Mouse (Mus musculus): ENCODE measurements around the gene Ptdss2. TPM values are rescaled to one million over a fixed set of nuclear protein-coding genes. Genes with fewer than 3 reads are reported as not detected.

Ptdss2 gene
- polyA plus RNA-seq, 1 experiment: 71.5 TPM

DNA sequence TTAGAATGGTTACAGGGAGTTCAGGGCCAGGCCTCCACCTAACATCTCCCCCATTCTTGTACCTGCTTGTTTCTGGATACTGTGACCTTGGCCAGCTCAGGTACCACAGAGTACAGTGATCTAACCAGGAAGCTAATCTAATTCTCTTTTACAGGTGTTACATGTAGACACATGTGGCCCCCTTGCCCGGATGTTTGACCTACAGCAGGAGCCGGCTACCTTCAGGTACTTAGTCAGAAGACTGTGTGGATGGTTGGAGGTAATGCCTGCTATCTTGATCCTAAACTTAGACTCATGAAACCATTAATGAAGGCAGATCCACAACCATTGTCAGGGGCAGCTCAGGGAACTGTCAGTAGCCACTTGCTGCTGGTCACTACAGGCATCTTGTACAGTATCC, 73.6 kb downstream of the Ptdss2 start:
- peaks cover 2% of the 10 kb centered on the region; the same call in 1 of the 2 replicates for H3K36me3 ChIP-seq (ENCODE audit: control insufficient read depth, insufficient read depth, low read length)
- no peak overlapping the region for H3K27ac ChIP-seq (ENCODE audit: insufficient read depth, low read depth, low read length)
- no peaks in the 10 kb centered on the region for H3K27me3 ChIP-seq (replicated peaks; ENCODE audit: control insufficient read depth, insufficient read depth, low read length)
- DNase-seq: no peak
- 93% methylated on average over 2 of the region's 2 CpGs for WGBS
- TF ChIP-seq CTCF (conservative IDR thresholded peaks at IDR 0.05; ENCODE audit: insufficient read depth, insufficient read length, low read depth, low read length): no peak
- no peak for TF ChIP-seq POLR2A (IDR thresholded peaks at IDR 0.05; ENCODE audit: low read depth, low read length)
- H3K4me1 ChIP-seq (ENCODE audit: control insufficient read depth, insufficient read depth, low read length): peaks cover 8% of the 10 kb centered on the region; the same call in 1 of the 2 replicates
- H3K4me3 ChIP-seq (ENCODE audit: insufficient read depth, low read depth, low read length): no peak overlapping the region

DNA sequence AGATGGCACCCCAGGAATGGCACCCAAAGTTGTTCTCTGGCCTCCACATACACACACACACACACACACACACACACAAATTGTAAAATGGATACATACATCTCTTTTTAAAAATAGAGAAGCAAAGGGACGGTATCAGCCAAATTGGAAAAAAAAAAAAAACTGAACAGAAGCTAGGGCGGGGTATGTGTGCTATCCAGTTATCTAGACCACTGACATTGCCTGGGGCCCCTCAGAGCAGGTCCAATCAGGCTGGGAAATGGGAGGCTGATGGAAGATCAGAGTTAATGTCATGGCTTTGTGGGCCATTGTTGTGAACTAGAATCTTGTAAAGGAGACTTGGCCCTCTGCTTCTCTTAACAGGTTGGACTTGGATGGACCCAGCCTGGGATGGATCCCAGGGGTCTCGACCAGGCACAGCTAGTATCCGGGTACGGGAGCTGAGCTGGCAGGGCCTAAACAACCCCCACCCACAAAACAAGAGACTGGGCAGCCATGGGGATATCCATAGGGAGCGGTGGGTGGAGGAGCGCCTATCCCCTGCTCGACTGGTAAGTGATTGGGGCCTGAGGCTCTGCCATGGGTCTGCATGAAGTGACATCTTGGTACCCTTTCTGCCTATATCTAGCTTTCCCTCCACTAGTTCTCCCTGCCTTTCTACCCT, 74.6 kb downstream of the Ptdss2 start:
- 98% methylated on average over 8 of the region's 8 CpGs for WGBS
- TF ChIP-seq CTCF (conservative IDR thresholded peaks at IDR 0.05; ENCODE audit: insufficient read depth, insufficient read length, low read depth, low read length) (no peak), POLR2A (IDR thresholded peaks at IDR 0.05; ENCODE audit: low read depth, low read length) (no peak)
- peaks cover 2% of the 10 kb centered on the region; the same call in 1 of the 2 replicates for H3K36me3 ChIP-seq (ENCODE audit: control insufficient read depth, insufficient read depth, low read length)

DNA sequence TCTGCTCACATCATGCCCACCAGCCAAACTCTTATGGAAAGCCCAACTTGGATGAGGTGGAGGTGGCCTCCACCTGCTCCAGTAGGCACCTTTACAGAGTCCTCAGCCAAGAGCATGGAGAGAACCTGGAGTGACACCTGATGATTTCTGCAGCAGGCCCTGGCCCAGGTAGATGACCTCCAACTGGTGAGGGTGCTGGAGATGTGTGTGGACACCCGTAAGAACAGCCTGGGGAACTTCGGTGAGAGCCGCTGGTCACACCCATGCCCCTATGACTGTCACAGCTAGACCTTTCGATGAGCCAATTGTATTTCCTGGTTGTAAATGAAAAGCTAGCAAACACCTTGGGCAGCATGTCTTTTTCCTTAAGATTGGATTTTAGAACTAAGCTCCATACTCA, 75.9 kb downstream of the Ptdss2 start:
- no peak for DNase-seq
- Histone ChIP-seq H3K4me1 (ENCODE audit: control insufficient read depth, insufficient read depth, low read length) (peaks cover 3% of the 10 kb centered on the region; the same call in 1 of the 2 replicates), H3K36me3 (ENCODE audit: control insufficient read depth, insufficient read depth, low read length) (no peaks in the 10 kb centered on the region), H3K4me3 (ENCODE audit: insufficient read depth, low read depth, low read length) (no peak overlapping the region), H3K27me3 (replicated peaks; ENCODE audit: control insufficient read depth, insufficient read depth, low read length) (no peaks in the 10 kb centered on the region), H3K27ac (ENCODE audit: insufficient read depth, low read depth, low read length) (no peak overlapping the region)
- WGBS: 94% methylated on average over 4 of the region's 4 CpGs
- TF ChIP-seq POLR2A (IDR thresholded peaks at IDR 0.05; ENCODE audit: low read depth, low read length) (no peak), CTCF (conservative IDR thresholded peaks at IDR 0.05; ENCODE audit: insufficient read depth, insufficient read length, low read depth, low read length) (no peak)

More for the DNA sequence above, 74.6 kb downstream of the Ptdss2 start:
- Histone ChIP-seq H3K4me3 (ENCODE audit: insufficient read depth, low read depth, low read length) (no peak overlapping the region), H3K27ac (ENCODE audit: insufficient read depth, low read depth, low read length) (no peak overlapping the region), H3K27me3 (replicated peaks; ENCODE audit: control insufficient read depth, insufficient read depth, low read length) (no peaks in the 10 kb centered on the region), H3K4me1 (ENCODE audit: control insufficient read depth, insufficient read depth, low read length) (peaks cover 8% of the 10 kb centered on the region; the same call in 1 of the 2 replicates)
- DNase-seq: no peak

DNA sequence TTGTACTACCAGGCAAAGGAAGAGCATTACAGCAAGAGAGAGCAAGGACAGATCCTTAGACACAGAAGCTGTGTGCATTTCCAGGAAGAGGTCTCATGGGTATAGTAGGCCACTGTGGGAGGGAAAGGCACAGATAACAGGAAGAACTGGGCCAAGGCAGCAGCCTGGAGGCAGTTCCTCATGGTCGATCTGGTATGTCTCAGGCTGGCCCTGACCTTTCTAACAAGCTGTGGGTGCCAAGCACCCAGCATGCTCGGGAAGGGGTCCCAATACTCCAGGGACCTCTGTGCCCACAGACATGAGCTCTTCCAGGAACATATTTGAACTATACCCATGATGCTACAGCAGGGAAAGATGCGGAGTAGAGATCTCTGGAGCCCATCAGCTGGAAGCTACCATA, 82.4 kb downstream of the Ptdss2 start:
- DNase-seq: no peak
- Histone ChIP-seq H3K36me3 (ENCODE audit: control insufficient read depth, insufficient read depth, low read length) (no peaks in the 10 kb centered on the region), H3K4me1 (ENCODE audit: control insufficient read depth, insufficient read depth, low read length) (no peaks in the 10 kb centered on the region), H3K27ac (ENCODE audit: insufficient read depth, low read depth, low read length) (no peak overlapping the region), H3K27me3 (replicated peaks; ENCODE audit: control insufficient read depth, insufficient read depth, low read length) (no peaks in the 10 kb centered on the region), H3K4me3 (ENCODE audit: insufficient read depth, low read depth, low read length) (no peak overlapping the region)
- WGBS: 72% methylated on average over 3 of the region's 3 CpGs
- TF ChIP-seq POLR2A (IDR thresholded peaks at IDR 0.05; ENCODE audit: low read depth, low read length): no peak
- TF ChIP-seq CTCF (conservative IDR thresholded peaks at IDR 0.05; ENCODE audit: insufficient read depth, insufficient read length, low read depth, low read length): no peak

DNA sequence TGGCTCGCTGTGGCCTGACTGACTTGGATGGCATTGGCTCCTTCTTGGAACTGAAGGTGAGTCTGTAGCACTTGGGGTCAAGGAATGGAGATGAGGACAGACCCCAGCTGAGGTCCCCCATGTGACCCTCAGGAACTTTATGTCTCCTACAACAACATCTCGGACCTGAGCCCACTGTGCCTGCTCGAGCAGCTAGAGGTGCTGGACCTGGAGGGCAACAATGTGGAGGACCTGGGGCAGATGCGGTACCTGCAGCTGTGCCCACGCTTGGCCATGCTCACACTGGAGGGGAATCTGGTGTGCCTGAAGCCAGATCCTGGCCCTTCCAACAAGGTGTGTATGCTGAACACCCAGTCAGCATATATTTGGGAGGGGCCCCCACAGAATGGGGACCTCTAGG, 83.3 kb downstream of the Ptdss2 start:
- DNase-seq: no peak
- no peak for TF ChIP-seq CTCF (conservative IDR thresholded peaks at IDR 0.05; ENCODE audit: insufficient read depth, insufficient read length, low read depth, low read length)
- TF ChIP-seq POLR2A (IDR thresholded peaks at IDR 0.05; ENCODE audit: low read depth, low read length): no peak
- Histone ChIP-seq H3K27me3 (replicated peaks; ENCODE audit: control insufficient read depth, insufficient read depth, low read length) (no peaks in the 10 kb centered on the region), H3K4me1 (ENCODE audit: control insufficient read depth, insufficient read depth, low read length) (no peaks in the 10 kb centered on the region), H3K27ac (ENCODE audit: insufficient read depth, low read depth, low read length) (no peak overlapping the region), H3K4me3 (ENCODE audit: insufficient read depth, low read depth, low read length) (no peak overlapping the region), H3K36me3 (ENCODE audit: control insufficient read depth, insufficient read depth, low read length) (no peaks in the 10 kb centered on the region)
- WGBS: 92% methylated on average over 5 of the region's 5 CpGs

DNA sequence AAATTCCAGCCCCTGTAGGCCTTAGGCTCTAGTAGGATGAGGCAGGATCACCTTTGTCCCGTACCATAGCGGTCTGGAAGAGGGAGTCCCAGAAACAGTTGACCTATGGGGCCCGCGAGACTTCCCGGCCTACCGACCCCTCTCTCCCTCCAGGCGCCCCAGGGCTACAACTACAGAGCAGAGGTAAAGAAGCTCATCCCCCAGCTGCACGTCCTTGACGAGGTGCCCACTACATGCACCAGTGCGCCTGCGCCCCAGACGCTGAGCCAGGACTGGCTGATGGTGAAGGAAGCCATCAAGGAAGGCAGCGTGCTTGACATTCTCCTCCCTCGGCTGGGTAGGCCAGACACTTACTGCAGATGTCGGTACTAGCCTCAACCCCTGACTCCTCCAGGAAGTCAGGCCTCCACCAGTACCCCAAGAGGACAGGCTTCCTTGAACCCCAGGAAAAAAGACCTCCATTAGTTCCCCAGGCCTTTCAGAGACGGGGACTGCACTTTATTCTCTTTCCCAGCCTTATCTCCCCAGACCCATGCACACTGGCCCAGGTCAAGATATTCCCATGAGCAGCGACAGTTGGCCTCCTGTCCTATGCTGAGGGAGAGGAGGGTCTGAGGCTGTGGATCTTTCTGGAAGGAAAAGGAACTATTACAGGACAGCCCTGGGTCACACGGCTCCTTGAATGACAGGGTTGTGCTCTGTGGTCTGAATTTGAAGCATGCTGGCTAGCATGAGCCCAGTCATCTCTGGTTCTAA, 84.2 kb downstream of the Ptdss2 start:
- H3K4me1 ChIP-seq (ENCODE audit: control insufficient read depth, insufficient read depth, low read length): no peaks in the 10 kb centered on the region
- no peaks in the 10 kb centered on the region for H3K27me3 ChIP-seq (replicated peaks; ENCODE audit: control insufficient read depth, insufficient read depth, low read length)
- no peak overlapping the region for H3K27ac ChIP-seq (ENCODE audit: insufficient read depth, low read depth, low read length)
- no peak for DNase-seq
- H3K4me3 ChIP-seq (ENCODE audit: insufficient read depth, low read depth, low read length): no peak overlapping the region
- H3K36me3 ChIP-seq (ENCODE audit: control insufficient read depth, insufficient read depth, low read length): no peaks in the 10 kb centered on the region
- no peak for TF ChIP-seq CTCF (conservative IDR thresholded peaks at IDR 0.05; ENCODE audit: insufficient read depth, insufficient read length, low read depth, low read length)
- TF ChIP-seq POLR2A (IDR thresholded peaks at IDR 0.05; ENCODE audit: low read depth, low read length): no peak
- WGBS: 93% methylated on average over 18 of the region's 18 CpGs

Other genes starting within 250 kb of the Ptdss2 start
- gene Psmd13, start 240.4 kb upstream of the Ptdss2 start, polyA plus RNA-seq (2012; rRNA removed): 66.8 and 75.2 TPM in 2 replicates
- gene Sirt3, start 240.1 kb upstream of the Ptdss2 start, polyA plus RNA-seq (2012; rRNA removed): 155 and 168 TPM in 2 replicates
- gene Cox8b, start 221.9 kb upstream of the Ptdss2 start, polyA plus RNA-seq (2012; rRNA removed): 111 and 188 TPM in 2 replicates
- gene Nlrp6, start 201.5 kb upstream of the Ptdss2 start, polyA plus RNA-seq (2012; rRNA removed): 56.6 and 70.7 TPM in 2 replicates
- 58.0 and 71.2 TPM in 2 replicates for gene Pgghg, start 181.0 kb upstream of the Ptdss2 start, polyA plus RNA-seq (2012; rRNA removed)
- gene Ifitm5, start 172.1 kb upstream of the Ptdss2 start, polyA plus RNA-seq (2012; rRNA removed): 0.87 and 1.4 TPM in 2 replicates
- 0.27 TPM in 1 of 2 replicates, not detected in the other for gene Gm45717, start 166.4 kb upstream of the Ptdss2 start, polyA plus RNA-seq (2012; rRNA removed)
- gene Ifitm2, start 166.4 kb upstream of the Ptdss2 start, polyA plus RNA-seq (2012; rRNA removed): 642 and 737 TPM in 2 replicates
- 125 and 135 TPM in 2 replicates for gene Ifitm1, start 155.2 kb upstream of the Ptdss2 start, polyA plus RNA-seq (2012; rRNA removed)
- gene Ifitm3, start 111.6 kb upstream of the Ptdss2 start, polyA plus RNA-seq (2012; rRNA removed): 259 and 313 TPM in 2 replicates
- gene Ifitm6, start 104.5 kb upstream of the Ptdss2 start, polyA plus RNA-seq (2012; rRNA removed): 1.6 and 2.3 TPM in 2 replicates
- not detected in 2 replicates for gene Gm17387, start 93.3 kb upstream of the Ptdss2 start, polyA plus RNA-seq (2012; rRNA removed)
- 0.16 and 0.44 TPM in 2 replicates for gene B4galnt4, start 61.3 kb upstream of the Ptdss2 start, polyA plus RNA-seq (2012; rRNA removed)
- 17.0 and 19.8 TPM in 2 replicates for gene Pkp3, start 44.2 kb upstream of the Ptdss2 start, polyA plus RNA-seq (2012; rRNA removed)
- 102 and 110 TPM in 2 replicates for gene Sigirr, start 21.8 kb upstream of the Ptdss2 start, polyA plus RNA-seq (2012; rRNA removed)
- gene Ano9, start 4.6 kb upstream of the Ptdss2 start, polyA plus RNA-seq (2012; rRNA removed): 5.4 and 7.3 TPM in 2 replicates
- 159 and 190 TPM in 2 replicates for gene Rnh1, start 50.5 kb downstream of the Ptdss2 start, polyA plus RNA-seq (2012; rRNA removed)
- 93.5 and 96.0 TPM in 2 replicates for gene Hras, start 71.6 kb downstream of the Ptdss2 start, polyA plus RNA-seq (2012; rRNA removed)
- gene Lrrc56, start 71.8 kb downstream of the Ptdss2 start, polyA plus RNA-seq (2012; rRNA removed): 9.6 and 13.5 TPM in 2 replicates
- 5.7 and 6.0 TPM in 2 replicates for gene Lmntd2, start 91.7 kb downstream of the Ptdss2 start, polyA plus RNA-seq (2012; rRNA removed)
- 59.1 and 72.2 TPM in 2 replicates for gene Rassf7, start 93.5 kb downstream of the Ptdss2 start, polyA plus RNA-seq (2012; rRNA removed)
- 15.8 and 19.1 TPM in 2 replicates for gene Phrf1, start 106.4 kb downstream of the Ptdss2 start, polyA plus RNA-seq (2012; rRNA removed)
- gene Irf7, start 144.1 kb downstream of the Ptdss2 start, polyA plus RNA-seq (2012; rRNA removed): 51.6 and 57.5 TPM in 2 replicates
- 129 and 145 TPM in 2 replicates for gene Cdhr5, start 154.4 kb downstream of the Ptdss2 start, polyA plus RNA-seq (2012; rRNA removed)
- 2.0 and 2.7 TPM in 2 replicates for gene Sct, start 156.8 kb downstream of the Ptdss2 start, polyA plus RNA-seq (2012; rRNA removed)
- 0.03 TPM in 1 of 2 replicates, not detected in the other for gene Drd4, start 169.6 kb downstream of the Ptdss2 start, polyA plus RNA-seq (2012; rRNA removed)
- 25.4 and 26.8 TPM in 2 replicates for gene Deaf1, start 205.3 kb downstream of the Ptdss2 start, polyA plus RNA-seq (2012; rRNA removed)
- 53.7 and 61.4 TPM in 2 replicates for gene Tmem80, start 205.4 kb downstream of the Ptdss2 start, polyA plus RNA-seq (2012; rRNA removed)
- gene Eps8l2, start 216.5 kb downstream of the Ptdss2 start, polyA plus RNA-seq (2012; rRNA removed): 245 and 297 TPM in 2 replicates

Measured in kidney, adult 2 months (tissue).